Mouse (Mus musculus) embryonic facial prominence, embryonic 10.5 days (tissue): ENCODE results near the gene Stoml2. TPM values are rescaled to one million over a fixed set of nuclear protein-coding genes. Genes with fewer than 3 reads are reported as not detected.

Experiments
- DNase-seq: peaks from one replicate; pipeline ENCODE4 v3.0.0-alpha.2; 2017; ENCODE audit warnings: low spot score
- H3K27ac ChIP-seq: fragments of 300-500 bp; sonication (generic); replicated peaks from 2 replicates; pipeline ENCODE4 v1.5.1; 2016; ENCODE audit warnings: mild to moderate bottlenecking
- H3K27me3 ChIP-seq: fragments of 300-500 bp; sonication (generic); replicated peaks from 2 replicates; pipeline ENCODE4 v1.6.1; 2016; ENCODE audit warnings: low read depth, mild to moderate bottlenecking; ENCODE audit not compliant: poor library complexity, severe bottlenecking
- H3K36me3 ChIP-seq: fragments of 300-500 bp; sonication (generic); replicated peaks from 2 replicates; pipeline ENCODE4 v1.6.1; 2016; ENCODE audit warnings: mild to moderate bottlenecking, moderate library complexity
- H3K4me1 ChIP-seq: fragments of 300-500 bp; sonication (generic); 2 replicates; pipeline ENCODE4 v1.6.1; 2016
- H3K4me3 ChIP-seq: fragments of 300-500 bp; sonication (generic); 2 replicates; pipeline ENCODE4 v1.5.1; 2016; ENCODE audit warnings: mild to moderate bottlenecking, moderate library complexity
- H3K9me3 ChIP-seq: fragments of 300-500 bp; sonication (generic); 2 replicates; pipeline ENCODE4 v1.6.1; 2016; ENCODE audit warnings: mild to moderate bottlenecking
- WGBS: fragments of 180-500 bp; shearing (Covaris S2); methylation state at CpG from one replicate; pipeline ENCODE4 v1.1.7; 2016; 5-methylcytosine and 5-hydroxymethylcytosine counted together
- polyA plus RNA-seq: library from polyadenylated mRNA; unstranded; fragments of >200 nt; fragmentation: Nextera tagmentation; extraction: Ambion mirVana; gene quantifications from 2 replicates; pipeline ENCODE4 v1.2.1, GENCODE M21; 2016

Gene Stoml2
- polyA plus RNA-seq, 1 experiment from 2014 or later = 467 TPM

DNA sequence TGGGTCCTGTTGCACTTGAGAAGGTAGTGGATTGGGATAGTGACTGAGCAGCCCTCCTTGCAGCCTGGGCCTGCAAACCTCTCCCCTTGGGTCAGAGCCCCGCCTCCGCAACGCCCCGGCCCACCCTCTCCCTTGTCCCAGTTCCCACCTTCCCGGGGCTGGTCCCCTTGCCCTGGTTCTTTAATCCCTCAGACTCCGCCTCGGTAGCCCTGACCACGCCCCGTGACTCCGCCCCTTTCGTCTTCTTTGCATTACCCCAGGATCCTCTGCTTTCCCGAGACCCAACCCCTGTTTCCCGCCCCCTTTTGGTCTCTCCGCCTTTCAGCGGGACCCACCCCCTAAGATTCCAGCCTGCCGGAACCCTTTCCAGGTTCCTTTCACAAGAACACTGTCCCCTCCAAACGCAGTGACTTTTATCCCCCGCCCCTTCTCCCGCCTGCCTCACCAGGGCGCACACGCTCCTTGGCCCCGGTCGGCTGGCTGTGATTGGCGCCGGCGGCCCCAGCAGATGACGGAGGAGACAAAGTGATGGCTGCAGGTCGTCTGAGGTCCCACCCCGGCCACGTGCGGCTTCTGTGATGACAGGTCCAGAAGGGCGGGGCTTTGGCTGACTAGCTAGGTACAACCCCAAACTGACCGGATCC lies 14.3 kb upstream of the Stoml2 start, which contains the start of gene Fam214b:
Fam214b (minus strand) TSS at position 562 of the 644 bp plus-strand sequence.
- H3K27me3 ChIP-seq = no peaks in the 10 kb centered on the region
- no peaks in the 10 kb centered on the region for H3K36me3 ChIP-seq
- WGBS = under 1% methylated on average over 33 of the region's 33 CpGs
- peak; percentile 99 for DNase-seq
- H3K4me1 ChIP-seq = peaks cover 42% of the 10 kb centered on the region
- H3K4me3 ChIP-seq = peak within 1 kb of the TSS; percentile 68
- peak within 1 kb of the TSS; percentile 86 for H3K27ac ChIP-seq
- H3K9me3 ChIP-seq = no peaks in the 10 kb centered on the region

DNA sequence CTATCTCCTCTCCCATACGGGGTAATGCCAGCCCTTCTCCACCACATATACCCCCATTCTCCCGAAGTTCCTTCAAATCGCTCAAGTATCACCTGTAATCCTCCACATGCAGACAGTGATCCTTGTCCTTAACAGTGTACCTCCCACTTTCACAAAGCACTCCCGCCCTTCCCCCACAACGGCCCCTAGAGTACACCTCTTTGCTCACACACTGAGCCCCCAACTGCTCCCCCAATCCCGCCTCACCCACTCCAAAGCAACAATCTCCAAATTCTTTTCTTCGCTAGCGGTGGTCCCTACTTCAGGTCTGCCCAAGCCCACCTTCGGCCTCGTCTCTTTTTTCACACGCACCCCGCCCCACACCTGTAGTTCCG lies 13.8 kb upstream of the Stoml2 start:
- H3K4me3 ChIP-seq = peak overlapping the region; percentile 68
- H3K27ac ChIP-seq = peak overlapping the region; percentile 86
- no peaks in the 10 kb centered on the region for H3K27me3 ChIP-seq
- no peaks in the 10 kb centered on the region for H3K9me3 ChIP-seq
- 7% methylated on average over 13 of the region's 13 CpGs for WGBS
- DNase-seq = no peak
- H3K4me1 ChIP-seq = peaks cover 47% of the 10 kb centered on the region
- H3K36me3 ChIP-seq = no peaks in the 10 kb centered on the region

DNA sequence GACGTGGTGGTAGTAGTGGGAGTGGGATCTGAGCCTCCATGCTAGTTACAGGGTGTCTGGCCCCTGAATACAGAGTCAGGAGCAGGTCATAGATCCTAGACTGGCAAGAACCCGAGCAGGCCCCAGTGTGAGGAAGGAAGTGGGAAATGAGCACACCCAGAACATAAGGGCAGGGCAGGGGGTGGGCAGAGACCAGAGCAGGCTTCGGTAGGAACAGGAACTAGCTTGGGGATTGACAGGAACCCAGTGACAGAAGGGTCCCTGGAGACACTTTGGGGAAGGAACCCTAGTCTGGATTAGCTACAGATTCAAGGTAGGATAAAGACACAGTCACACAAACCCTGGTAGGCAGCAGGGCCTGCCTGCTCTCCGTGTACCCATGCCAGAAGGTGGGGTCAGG lies 13.2 kb upstream of the Stoml2 start:
- Histone ChIP-seq H3K4me3 (peak overlapping the region; percentile 68), H3K36me3 (no peaks in the 10 kb centered on the region), H3K4me1 (peaks cover 51% of the 10 kb centered on the region), H3K27me3 (no peaks in the 10 kb centered on the region), H3K9me3 (no peaks in the 10 kb centered on the region), H3K27ac (peak overlapping the region; percentile 86)
- DNase-seq = no peak
- 28% methylated on average over 4 of the region's 4 CpGs for WGBS

DNA sequence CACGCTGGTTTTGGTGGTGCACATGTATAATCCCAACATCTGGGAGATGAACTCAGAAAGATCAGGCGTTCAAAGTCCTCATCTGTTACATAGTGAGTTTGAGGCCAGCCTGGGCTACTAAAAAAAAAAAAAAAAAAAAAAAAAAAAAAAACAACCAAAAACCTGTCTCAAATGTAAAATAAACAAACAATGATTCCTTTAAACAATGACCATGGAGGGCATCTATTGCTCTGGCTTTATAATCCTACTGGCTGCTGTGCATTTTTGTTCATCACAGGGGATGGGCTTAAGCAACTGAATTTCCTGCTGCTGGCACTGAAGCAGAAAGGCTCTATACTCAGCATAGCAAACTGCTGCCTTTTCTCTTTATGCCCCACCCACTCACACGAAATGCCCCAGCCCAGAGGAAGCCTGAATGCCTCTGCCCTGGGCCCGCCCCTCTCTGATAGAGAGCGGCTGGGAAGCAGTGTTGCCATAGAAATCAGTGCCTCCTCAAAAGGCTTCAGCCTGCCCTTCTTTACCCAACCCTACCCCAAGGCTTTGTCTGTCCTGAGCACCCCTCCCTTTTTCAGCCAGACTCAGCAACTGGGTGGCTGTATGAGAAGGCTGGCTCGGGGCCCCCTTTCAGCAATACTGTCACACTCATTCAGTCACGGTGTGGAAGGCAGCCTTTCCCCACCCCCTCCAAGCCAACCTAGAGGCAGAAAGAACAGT lies 12.3 kb upstream of the Stoml2 start:
- WGBS = 16% methylated on average over 7 of the region's 7 CpGs
- Histone ChIP-seq H3K27me3 (no peaks in the 10 kb centered on the region), H3K27ac (peak overlapping the region; percentile 86), H3K4me3 (peak overlapping the region; percentile 68), H3K4me1 (peaks cover 60% of the 10 kb centered on the region), H3K9me3 (no peaks in the 10 kb centered on the region), H3K36me3 (no peaks in the 10 kb centered on the region)
- DNase-seq = peak; percentile 83

DNA sequence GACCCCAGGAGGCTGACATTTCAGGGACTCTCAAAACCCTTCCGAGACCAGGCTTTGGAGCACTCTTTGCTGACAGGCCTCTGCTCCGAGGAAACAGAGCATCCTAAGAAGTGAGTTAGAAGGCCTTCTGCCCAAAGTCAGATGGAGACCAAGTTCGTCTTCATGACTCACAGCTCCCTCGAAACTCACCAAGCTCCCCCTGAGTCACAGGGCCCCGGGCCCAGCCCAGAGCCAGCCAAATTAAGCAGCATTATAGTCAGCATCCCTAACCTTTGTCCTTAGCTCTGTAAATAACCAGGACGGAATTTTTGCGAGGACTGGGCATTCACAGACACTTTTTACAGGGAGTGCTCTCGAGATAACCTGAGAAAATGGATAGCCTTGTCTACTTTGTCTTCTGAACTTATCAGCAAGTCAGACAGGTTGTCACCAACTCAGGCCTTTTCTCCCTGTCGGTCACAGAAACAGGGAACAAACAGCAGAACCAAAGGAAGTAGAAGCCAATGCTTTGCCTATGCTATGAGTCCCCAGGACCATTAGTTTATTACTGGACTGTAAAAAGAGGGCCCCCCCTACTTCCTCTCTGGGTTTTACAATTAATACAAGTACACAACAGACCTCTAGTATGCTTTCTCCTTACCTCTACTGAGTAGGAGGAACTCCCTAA lies 9.5 kb upstream of the Stoml2 start:
- peak overlapping the region; percentile 75 for H3K4me3 ChIP-seq
- WGBS = 76% methylated on average over 9 of the region's 9 CpGs

DNA sequence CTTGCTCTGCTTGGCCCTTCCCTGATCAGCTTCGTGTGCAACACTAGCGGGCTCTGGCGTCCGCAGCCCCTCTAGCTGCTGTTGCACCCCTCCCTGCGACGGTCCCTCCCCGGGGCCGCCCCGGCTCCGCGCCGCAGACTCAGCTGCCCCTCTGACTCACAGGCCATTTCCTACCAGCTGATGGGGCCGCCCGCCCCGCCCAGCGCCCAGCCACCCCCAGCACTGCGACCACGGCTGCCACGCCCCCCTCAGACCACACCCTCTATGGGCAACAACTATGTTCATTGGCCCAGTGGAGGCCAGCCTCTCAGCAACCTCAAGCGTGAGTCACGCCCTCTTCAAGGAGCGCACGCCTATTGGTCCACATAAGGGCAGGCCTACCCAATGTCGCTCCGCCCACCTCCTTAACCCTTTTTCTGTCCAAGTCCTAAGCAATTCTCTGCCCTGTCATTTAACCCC lies 8.6 kb upstream of the Stoml2 start:
- Histone ChIP-seq H3K27me3 (no peaks in the 10 kb centered on the region), H3K4me3 (peak overlapping the region; percentile 75), H3K9me3 (no peaks in the 10 kb centered on the region), H3K36me3 (peaks cover 19% of the 10 kb centered on the region), H3K27ac (peak overlapping the region; percentile 87), H3K4me1 (peaks cover 47% of the 10 kb centered on the region)
- DNase-seq = peak; percentile 97
- under 1% methylated on average over 25 of the region's 25 CpGs for WGBS

More for the DNA sequence above, 9.5 kb upstream of the Stoml2 start:
- Histone ChIP-seq H3K27ac (peak overlapping the region; percentile 54), H3K4me1 (peaks cover 52% of the 10 kb centered on the region), H3K27me3 (no peaks in the 10 kb centered on the region), H3K9me3 (no peaks in the 10 kb centered on the region), H3K36me3 (peaks cover 10% of the 10 kb centered on the region)
- no peak for DNase-seq

DNA sequence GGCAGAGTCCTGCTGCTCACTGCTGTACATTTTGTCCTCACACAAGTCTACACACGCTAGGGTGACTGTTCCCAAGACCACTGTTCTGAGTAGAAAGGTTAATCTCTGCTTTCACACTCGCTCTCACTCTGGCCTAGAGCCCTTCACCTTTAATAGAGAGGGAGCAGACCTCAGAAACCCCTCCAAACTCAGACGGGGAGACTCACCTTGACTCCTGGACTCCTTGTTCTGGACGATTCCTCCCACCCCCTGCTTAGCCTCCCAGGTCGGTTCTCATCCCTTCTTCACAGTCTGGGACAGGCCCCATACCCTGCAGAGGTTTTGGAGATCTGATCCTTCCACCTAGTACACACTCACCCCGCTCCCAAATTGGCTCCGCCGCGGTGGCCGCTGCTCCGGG lies 8.1 kb upstream of the Stoml2 start:
- DNase-seq = no peak
- Histone ChIP-seq H3K27me3 (no peaks in the 10 kb centered on the region), H3K4me3 (peak overlapping the region; percentile 75), H3K4me1 (peaks cover 42% of the 10 kb centered on the region), H3K27ac (peak overlapping the region; percentile 87), H3K9me3 (no peaks in the 10 kb centered on the region), H3K36me3 (peaks cover 24% of the 10 kb centered on the region)
- WGBS = 2% methylated on average over 11 of the region's 11 CpGs

DNA sequence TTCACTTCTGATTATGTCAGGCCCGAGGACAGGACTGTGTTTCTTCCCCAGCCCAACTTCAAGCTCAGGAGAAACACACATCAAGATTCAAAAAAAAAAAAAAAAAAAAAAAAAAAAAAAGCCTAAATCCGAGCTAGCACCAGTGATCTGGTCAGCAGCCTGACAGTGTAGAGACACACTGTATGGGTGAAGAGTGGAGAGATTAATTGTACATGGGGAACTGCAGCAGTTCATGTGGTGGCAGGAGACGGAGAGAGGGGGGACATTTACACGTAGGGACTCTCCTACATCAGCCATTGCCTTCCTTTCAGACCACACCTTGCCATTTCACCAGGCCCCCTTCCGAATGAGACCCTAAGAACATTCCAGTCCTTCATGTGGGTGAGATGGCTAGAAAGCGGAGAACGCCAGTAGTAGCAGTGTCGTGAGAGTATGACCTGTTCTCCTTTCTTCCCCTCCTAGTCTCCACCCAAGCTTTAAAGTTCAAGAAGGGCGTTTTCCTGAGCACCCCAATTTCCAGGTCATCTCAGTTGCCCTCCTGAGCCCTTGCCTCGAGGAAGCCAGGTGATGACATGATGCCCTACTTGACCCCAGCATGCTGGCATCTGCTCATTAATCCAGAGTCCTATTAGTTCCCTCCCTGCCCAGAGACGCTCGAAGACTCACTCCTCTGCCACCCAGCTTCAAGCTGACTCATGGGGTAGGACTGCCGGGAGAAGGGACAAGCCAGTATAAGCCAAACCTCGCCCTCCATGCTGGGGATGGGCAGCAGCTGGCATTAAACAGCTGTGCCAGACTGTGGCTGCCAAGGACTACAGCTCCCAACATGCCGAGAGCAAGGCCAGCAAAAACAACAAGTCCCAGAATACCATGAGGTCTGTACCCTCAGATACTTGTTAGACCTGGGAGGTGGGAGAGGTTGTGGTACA lies 7.3 kb upstream of the Stoml2 start:
- Histone ChIP-seq H3K9me3 (no peaks in the 10 kb centered on the region), H3K27me3 (no peaks in the 10 kb centered on the region), H3K4me3 (peak overlapping the region; percentile 75), H3K36me3 (peaks cover 32% of the 10 kb centered on the region), H3K4me1 (peaks cover 34% of the 10 kb centered on the region), H3K27ac (peak overlapping the region; percentile 87; the same call in 1 of the 2 replicates)
- 60% methylated on average over 15 of the region's 15 CpGs for WGBS
- DNase-seq = no peak

DNA sequence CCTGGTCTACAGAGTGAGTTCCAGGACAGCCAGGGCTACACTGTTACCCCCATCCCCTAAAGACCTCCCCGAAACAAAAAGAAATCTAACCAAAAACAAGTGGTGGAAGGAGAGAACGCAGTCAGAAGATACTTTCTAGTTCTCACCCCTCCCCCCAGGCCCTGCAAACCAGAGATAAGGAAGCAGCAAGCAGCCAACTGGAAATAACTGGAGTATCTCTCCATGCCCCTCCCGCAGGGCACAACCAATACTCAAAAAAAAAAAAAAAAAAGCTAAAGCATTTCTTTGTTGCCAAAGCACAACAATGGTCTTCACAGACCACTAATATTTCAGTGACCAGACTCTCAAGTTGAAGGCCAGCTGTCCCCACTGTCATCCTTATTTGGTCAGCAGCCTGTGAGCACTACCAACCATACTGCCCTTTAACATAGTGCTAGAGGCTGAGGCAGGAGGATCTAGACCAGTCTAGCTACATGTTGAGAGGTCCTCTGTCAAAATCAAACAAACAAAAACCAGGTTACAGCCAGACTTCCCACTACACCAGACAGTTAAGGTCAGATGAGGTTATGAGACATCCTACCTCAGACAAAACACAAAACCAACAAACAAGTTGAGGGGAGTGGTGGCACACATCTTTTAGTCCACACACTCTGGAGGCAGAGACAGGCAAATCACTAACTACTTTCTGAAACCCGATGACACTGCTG lies 6.5 kb upstream of the Stoml2 start:
- peaks cover 26% of the 10 kb centered on the region for H3K4me1 ChIP-seq
- no peaks in the 10 kb centered on the region for H3K27me3 ChIP-seq
- DNase-seq = no peak
- H3K9me3 ChIP-seq = no peaks in the 10 kb centered on the region
- no peak overlapping the region for H3K27ac ChIP-seq
- peak overlapping the region; percentile 3; the same call in 1 of the 2 replicates for H3K4me3 ChIP-seq
- WGBS = 70% methylated on average over 4 of the region's 4 CpGs
- H3K36me3 ChIP-seq = peaks cover 40% of the 10 kb centered on the region

DNA sequence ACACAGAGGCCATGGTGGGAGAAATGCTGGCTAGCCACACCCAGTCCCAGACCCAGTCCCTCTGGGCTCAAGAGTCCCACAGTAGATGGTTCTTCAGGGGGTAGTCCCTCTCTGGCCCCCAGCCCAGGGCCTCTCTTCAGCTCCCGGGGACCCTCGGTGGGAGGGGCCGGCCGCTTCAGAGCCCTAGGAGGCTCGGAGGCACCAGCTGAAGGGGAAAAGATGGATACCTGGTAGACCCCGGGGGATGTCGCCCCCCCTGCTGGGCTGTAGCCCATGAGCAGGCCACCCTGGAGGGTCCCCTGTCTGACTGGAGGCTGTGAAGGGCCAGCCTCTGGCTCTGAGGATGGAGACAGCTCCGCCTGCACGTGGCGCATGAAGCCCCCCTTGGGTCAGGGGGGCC lies 4.8 kb upstream of the Stoml2 start:
- Histone ChIP-seq H3K36me3 (peaks cover 40% of the 10 kb centered on the region), H3K4me3 (no peak overlapping the region), H3K27ac (no peak overlapping the region), H3K4me1 (peaks cover 35% of the 10 kb centered on the region), H3K9me3 (no peaks in the 10 kb centered on the region), H3K27me3 (no peaks in the 10 kb centered on the region)
- 88% methylated on average over 10 of the region's 10 CpGs for WGBS
- no peak for DNase-seq

DNA sequence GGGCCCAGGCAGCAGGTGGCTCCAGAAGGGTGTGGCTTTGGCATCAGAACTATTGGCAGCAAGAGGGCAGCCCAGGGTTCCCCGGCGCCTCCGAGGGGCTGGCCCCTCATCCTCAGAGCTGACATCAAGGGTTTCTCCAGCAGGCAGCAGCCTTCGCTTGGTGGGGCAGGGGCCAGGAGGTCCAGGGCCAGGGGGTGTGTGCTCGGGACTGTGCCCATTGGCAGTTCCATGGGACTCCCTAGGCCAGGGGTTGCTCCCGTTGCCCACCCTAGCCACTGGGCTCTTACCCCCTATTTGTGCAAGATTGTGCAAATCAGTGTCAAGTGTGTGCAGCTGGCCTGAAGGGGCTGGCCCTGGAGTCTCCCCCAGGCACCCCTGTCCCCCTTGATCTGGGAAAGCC lies 4.3 kb upstream of the Stoml2 start:
- no peak overlapping the region for H3K27ac ChIP-seq
- H3K27me3 ChIP-seq = no peaks in the 10 kb centered on the region
- no peak overlapping the region for H3K4me3 ChIP-seq
- peaks cover 40% of the 10 kb centered on the region for H3K36me3 ChIP-seq
- no peak for DNase-seq
- WGBS = 86% methylated on average over 6 of the region's 6 CpGs
- no peaks in the 10 kb centered on the region for H3K9me3 ChIP-seq
- H3K4me1 ChIP-seq = peaks cover 33% of the 10 kb centered on the region
